In the genomic region with DNA sequence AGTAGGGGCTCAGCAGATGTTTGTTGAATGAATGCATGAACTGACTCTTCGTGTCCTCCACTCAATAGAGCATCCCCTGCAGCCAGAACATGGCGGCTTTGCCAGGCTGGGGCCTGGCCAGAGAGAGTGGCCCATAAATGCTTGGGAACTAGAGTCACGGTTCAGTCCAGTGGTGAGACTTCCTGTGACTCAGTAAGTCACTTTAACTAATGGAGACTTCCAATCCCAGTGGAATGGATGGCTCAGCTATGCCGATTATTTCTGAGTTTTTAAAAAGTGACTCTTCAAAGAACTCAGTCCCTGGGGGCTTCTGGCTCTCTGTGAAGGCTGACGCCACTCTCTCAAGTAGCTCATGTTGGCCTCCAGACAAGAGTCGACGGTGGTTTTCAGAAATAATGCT, we compare ENCODE assay signal across 26 mouse cellular contexts.
DNase-seq lines count a peak whose midpoint lies in the region; ATAC-seq and TF ChIP-seq lines count a peak whose summit lies in the region.
"Had no signal": no experiment of that assay in that cellular context is flagged by ENCODE, and none has a peak within 500 bp of the region (broad histone marks: within the 10 kb centered on the region; RNA-seq: fewer than 3 reads in every experiment).

No protein-coding gene starts in this region.

- no peak overlapping the region for H3K9ac ChIP-seq in lung, embryonic 16.5 days (ENCODE audit: low read length)
- H3K9ac ChIP-seq: forebrain, embryonic 12.5 days; forebrain, postnatal 0 days; heart, embryonic 13.5 days; hindbrain, embryonic 12.5 days; intestine, embryonic 15.5 days; limb, embryonic 12.5 days; liver, embryonic 15.5 days; midbrain, embryonic 12.5 days; neural tube, embryonic 13.5 days had no signal

- H3K4me1 ChIP-seq in kidney, adult 2 months (ENCODE audit: control insufficient read depth, insufficient read depth, low read length): peaks cover 3% of the 10 kb centered on the region; the same call in 1 of the 2 replicates
- H3K4me1 ChIP-seq in lung, embryonic 16.5 days (replicated peaks; ENCODE audit: control insufficient read depth, insufficient read depth, low read length): peaks cover 9% of the 10 kb centered on the region
- H3K4me1 ChIP-seq: forebrain, embryonic 12.5 days; liver, embryonic 15.5 days; midbrain, embryonic 12.5 days had no signal

- H3K79me2 ChIP-seq in C2C12 (ENCODE audit: control insufficient read depth, insufficient read depth) (peaks cover 12% of the 10 kb centered on the region), myocyte (ENCODE audit: control insufficient read depth, insufficient read depth) (no peaks in the 10 kb centered on the region)

- no peaks in the 10 kb centered on the region for H3K79me3 ChIP-seq in C2C12 (ENCODE audit: low read depth)

- TF ChIP-seq POLR2A in kidney, adult 2 months (IDR thresholded peaks at IDR 0.05; ENCODE audit: low read depth, low read length): no peak
- no peak for TF ChIP-seq POLR2A in myocyte (IDR thresholded peaks at IDR 0.05; ENCODE audit: insufficient read length, low read depth)

- ATAC-seq in lung, embryonic 16.5 days (ENCODE audit: low read depth): no peak
- ATAC-seq: forebrain, postnatal 0 days; hindbrain, postnatal 0 days; intestine, embryonic 15.5 days; Patski had no signal

- DNase-seq in kidney, adult 2 months: peak; percentile 24
- DNase-seq in kidney, postnatal 4 days: no peak
- DNase-seq in lung, postnatal 4 days: no peak
- DNase-seq in thymus, adult 18-20 months: no peak
- no peak for DNase-seq in adrenal gland, postnatal 10 days
- DNase-seq: adrenal gland, postnatal 36 days; cerebellum, adult 2 months; cerebellum, postnatal 14 days; forebrain, postnatal 0 days; thymus, postnatal 25 days had no signal

- H3ac ChIP-seq in C2C12 (ENCODE audit: control insufficient read depth, insufficient read length, low read depth) (no peak overlapping the region), myocyte (ENCODE audit: control insufficient read depth, insufficient read length) (no peak overlapping the region)

- no peak overlapping the region for H3K4me3 ChIP-seq in kidney, adult 2 months (ENCODE audit: insufficient read depth, low read depth, low read length)
- H3K4me3 ChIP-seq in lung, embryonic 16.5 days (ENCODE audit: low read length): no peak overlapping the region
- no peak overlapping the region for H3K4me3 ChIP-seq in C2C12 (ENCODE audit: insufficient read depth, poor library complexity, severe bottlenecking)
- no peak overlapping the region for H3K4me3 ChIP-seq in myocyte
- H3K4me3 ChIP-seq: forebrain, embryonic 12.5 days; heart, embryonic 13.5 days; hindbrain, embryonic 12.5 days; intestine, embryonic 15.5 days; left cerebral cortex, adult 2 months; limb, embryonic 12.5 days; liver, embryonic 15.5 days; megakaryocyte, embryonic 14.5 days; midbrain, embryonic 12.5 days; neural tube, embryonic 13.5 days had no signal

- WGBS in kidney, adult 2 months: 81% methylated on average over 7 of the region's 7 CpGs
- WGBS in lung, embryonic 16.5 days: 68% methylated on average over 7 of the region's 7 CpGs

- H3K9me3 ChIP-seq in lung, embryonic 16.5 days (ENCODE audit: control insufficient read depth, low read length): no peaks in the 10 kb centered on the region
- H3K9me3 ChIP-seq: forebrain, embryonic 12.5 days; heart, embryonic 13.5 days; hindbrain, embryonic 12.5 days; intestine, embryonic 15.5 days; limb, embryonic 12.5 days; liver, embryonic 15.5 days; megakaryocyte, embryonic 14.5 days; midbrain, embryonic 12.5 days; neural tube, embryonic 13.5 days had no signal

- H3K27me3 ChIP-seq in kidney, adult 2 months (replicated peaks; ENCODE audit: control insufficient read depth, insufficient read depth, low read length): no peaks in the 10 kb centered on the region
- no peaks in the 10 kb centered on the region for H3K27me3 ChIP-seq in lung, embryonic 16.5 days (ENCODE audit: control insufficient read depth, insufficient read depth, low read depth, low read length)
- H3K27me3 ChIP-seq in C2C12 (ENCODE audit: control insufficient read depth, insufficient read depth, insufficient read length): no peaks in the 10 kb centered on the region
- H3K27me3 ChIP-seq in myocyte (ENCODE audit: control insufficient read depth, insufficient read depth, insufficient read length): no peaks in the 10 kb centered on the region

- no peaks in the 10 kb centered on the region for H3K36me3 ChIP-seq in kidney, adult 2 months (ENCODE audit: control insufficient read depth, insufficient read depth, low read length)
- H3K36me3 ChIP-seq in lung, embryonic 16.5 days (ENCODE audit: control insufficient read depth, insufficient read depth, low read length): no peaks in the 10 kb centered on the region
- H3K36me3 ChIP-seq in C2C12 (ENCODE audit: control insufficient read depth, insufficient read depth): no peaks in the 10 kb centered on the region
- no peaks in the 10 kb centered on the region for H3K36me3 ChIP-seq in myocyte (ENCODE audit: control insufficient read depth, insufficient read depth)
- H3K36me3 ChIP-seq: forebrain, embryonic 12.5 days; G1E; heart, embryonic 13.5 days; hindbrain, embryonic 12.5 days; intestine, embryonic 15.5 days; limb, embryonic 12.5 days; liver, embryonic 15.5 days; midbrain, embryonic 12.5 days; neural tube, embryonic 13.5 days had no signal

- TF ChIP-seq CTCF in kidney, adult 2 months (conservative IDR thresholded peaks at IDR 0.05; ENCODE audit: insufficient read depth, insufficient read length, low read depth, low read length): no peak
- no peak for TF ChIP-seq CTCF in C2C12 (IDR thresholded peaks at IDR 0.05; ENCODE audit: control insufficient read depth, insufficient read depth, insufficient read length)

- H3K27ac ChIP-seq in kidney, adult 2 months (ENCODE audit: insufficient read depth, low read depth, low read length): no peak overlapping the region
- peak overlapping the region; percentile 38; the same call in 1 of the 2 replicates for H3K27ac ChIP-seq in lung, embryonic 16.5 days (ENCODE audit: low read length)
- H3K27ac ChIP-seq: forebrain, embryonic 12.5 days; heart, embryonic 13.5 days; hindbrain, embryonic 12.5 days; hindbrain, postnatal 0 days; intestine, embryonic 15.5 days; left cerebral cortex, adult 2 months; limb, embryonic 12.5 days; liver, embryonic 15.5 days; midbrain, embryonic 12.5 days; neural tube, embryonic 13.5 days had no signal

- no peak overlapping the region for H3K4me2 ChIP-seq in lung, embryonic 16.5 days (ENCODE audit: low read depth, low read length)
- peak overlapping the region; percentile 66 for H3K4me2 ChIP-seq in myocyte (ENCODE audit: low read depth)
- H3K4me2 ChIP-seq: forebrain, embryonic 12.5 days; heart, embryonic 13.5 days; hindbrain, embryonic 12.5 days; intestine, embryonic 15.5 days; limb, embryonic 12.5 days; liver, embryonic 15.5 days; midbrain, embryonic 12.5 days; neural tube, embryonic 13.5 days had no signal

TF ChIP-seq in C2C12, 6 proteins besides CTCF, POLR2A, EP300 and RAD21:
- TF ChIP-seq USF1 (IDR thresholded peaks at IDR 0.05; ENCODE audit: low read depth) (no peak), MYOG (IDR thresholded peaks at IDR 0.05; ENCODE audit: control insufficient read depth, extremely low read depth, insufficient read length) (no peak), MYOD1 (IDR thresholded peaks at IDR 0.05; ENCODE audit: control insufficient read depth, insufficient read length, low read depth) (no peak), CEBPB (IDR thresholded peaks at IDR 0.05; ENCODE audit: low read depth) (no peak), MAX (IDR thresholded peaks at IDR 0.05) (peak; percentile 60), FOSL1 (IDR thresholded peaks at IDR 0.05; ENCODE audit: insufficient read depth, low read length, poor library complexity, severe bottlenecking) (peak; percentile 76)

TF ChIP-seq in myocyte, 11 proteins besides CTCF, POLR2A, EP300 and RAD21:
- TF ChIP-seq CEBPB (IDR thresholded peaks at IDR 0.05; ENCODE audit: insufficient read depth, poor library complexity, severe bottlenecking): no peak
- no peak for TF ChIP-seq MYOG (IDR thresholded peaks at IDR 0.05; ENCODE audit: control insufficient read depth in 1 of 3, insufficient read depth in 1 of 3, insufficient read length in 2 of 3, low read depth in 2 of 3)
- no peak for TF ChIP-seq REST (IDR thresholded peaks at IDR 0.05; ENCODE audit: insufficient read depth, insufficient read length)
- no peak for TF ChIP-seq MAX (IDR thresholded peaks at IDR 0.05; ENCODE audit: low read depth)
- TF ChIP-seq SRF (IDR thresholded peaks at IDR 0.05; ENCODE audit: control insufficient read depth, insufficient read length, low read depth): no peak
- TF ChIP-seq TCF3 (IDR thresholded peaks at IDR 0.05; ENCODE audit: insufficient read length, low read depth): no peak
- TF ChIP-seq E2F4 (IDR thresholded peaks at IDR 0.05; ENCODE audit: insufficient read depth): no peak
- no peak for TF ChIP-seq POLR2AphosphoS2 (IDR thresholded peaks at IDR 0.05; ENCODE audit: insufficient read length, low read depth)
- no peak for TF ChIP-seq TCF12 (IDR thresholded peaks at IDR 0.05; ENCODE audit: insufficient read depth, poor library complexity, severe bottlenecking)
- no peak for TF ChIP-seq MYOD1 (IDR thresholded peaks at IDR 0.05; ENCODE audit: control insufficient read depth in 1 of 3, insufficient read length in 2 of 3, low read depth in 2 of 3)
- no peak for TF ChIP-seq USF1 (IDR thresholded peaks at IDR 0.05; ENCODE audit: low read depth)
TF ChIP-seq in myocyte: peak in this region for 0.
